Mouse (Mus musculus) liver, adult 2 months (tissue): ENCODE data around the gene Sds. TPM values are rescaled to one million over a fixed set of nuclear protein-coding genes. Genes with fewer than 3 reads are reported as not detected.

Experiments
- DNase-seq: peaks from one replicate; pipeline ENCODE4 v3.0.0-alpha.2; 2011; ENCODE audit warnings: low read depth, low spot score; ENCODE audit errors: extremely low read depth
- H3K27ac ChIP-seq: fragments of 200-500 bp; replicated peaks from 2 replicates; pipeline ENCODE4 v1.5.1; 2012; ENCODE audit warnings: low read depth, mild to moderate bottlenecking, control low read depth, inconsistent platforms, low read length; ENCODE audit not compliant: insufficient read depth
- H3K27me3 ChIP-seq: fragments of 200-500 bp; 2 replicates; pipeline ENCODE4 v1.6.1; 2012; ENCODE audit warnings: mild to moderate bottlenecking, moderate library complexity, low read length, inconsistent platforms; ENCODE audit not compliant: control insufficient read depth, insufficient read depth
- H3K36me3 ChIP-seq: fragments of 200-500 bp; 2 replicates; pipeline ENCODE4 v1.6.1; 2012; ENCODE audit warnings: low read length, inconsistent platforms; ENCODE audit not compliant: control insufficient read depth, insufficient read depth
- H3K4me1 ChIP-seq: fragments of 200-500 bp; 2 replicates; pipeline ENCODE4 v1.6.1; 2011; ENCODE audit warnings: low read length; ENCODE audit not compliant: control insufficient read depth, insufficient read depth
- H3K4me3 ChIP-seq: fragments of 200-500 bp; 2 replicates; pipeline ENCODE4 v1.5.1; 2011; ENCODE audit warnings: low read depth, mild to moderate bottlenecking, control low read depth, low read length, moderate library complexity; ENCODE audit not compliant: insufficient read depth
- H3K79me2 ChIP-seq: fragments of 200-500 bp; 2 replicates; pipeline ENCODE4 v1.6.1; 2012; ENCODE audit warnings: inconsistent platforms, mild to moderate bottlenecking, low read length, moderate library complexity; ENCODE audit not compliant: control insufficient read depth, insufficient read depth
- H3K9ac ChIP-seq: fragments of 200-500 bp; 2 replicates; pipeline ENCODE4 v1.6.1; 2012; ENCODE audit warnings: low read depth, mild to moderate bottlenecking, control low read depth, inconsistent platforms, low read length
- CTCF ChIP-seq: fragments of 200-500 bp; IDR thresholded peaks from 2 replicates; pipeline ENCODE4 v1.5.1; 2011; ENCODE audit warnings: low read depth, low read length, control low read depth
- POLR2A ChIP-seq: fragments of 200-500 bp; IDR thresholded peaks from 2 replicates; pipeline ENCODE4 v1.6.1; 2011; ENCODE audit warnings: low read length, control low read depth; ENCODE audit not compliant: insufficient read depth; ENCODE audit errors: extremely low read depth
- WGBS: fragments of 180-500 bp; shearing (Covaris S2); methylation state at CpG from one replicate; pipeline ENCODE4 v1.1.7; 2018; 5-methylcytosine and 5-hydroxymethylcytosine counted together
- polyA plus RNA-seq: library from polyadenylated mRNA; depleted of rRNA; stranded (reverse); fragments of >200 nt; gene quantifications from 2 replicates; pipeline ENCODE4 v1.2.3, GENCODE M21; 2012; rRNA removed
- total RNA-seq: library from RNA; depleted of rRNA; stranded (reverse); fragments of >200 nt; gene quantifications from 2 replicates; pipeline ENCODE4 v1.2.3, GENCODE M21; 2014; rRNA removed

Sds gene
- total and polyA plus RNA-seq, 2 experiments, result 410 to 648 TPM

GRCm38 (mm10) chr5:120525737-120526136 lies 49.4 kb downstream of the Sds start:
- TF ChIP-seq POLR2A (no peak), CTCF (peak; percentile 57)
- no peak overlapping the region for H3K9ac ChIP-seq
- no peak overlapping the region for H3K27ac ChIP-seq

GRCm38 (mm10) chr5:120526311-120526710 lies 50.0 kb downstream of the Sds start:
- Histone ChIP-seq H3K79me2 (no peaks in the 10 kb centered on the region), H3K4me1 (peaks cover 6% of the 10 kb centered on the region; the same call in 1 of the 2 replicates), H3K27me3 (no peaks in the 10 kb centered on the region), H3K9ac (no peak overlapping the region), H3K4me3 (no peak overlapping the region), H3K36me3 (peaks cover 44% of the 10 kb centered on the region), H3K27ac (no peak overlapping the region)
- DNase-seq, result no peak
- no peak for TF ChIP-seq CTCF
- no peak for TF ChIP-seq POLR2A
- WGBS, result 77% methylated on average over 11 of the region's 11 CpGs

More at GRCm38 (mm10) chr5:120525737-120526136, 49.4 kb downstream of the Sds start:
- DNase-seq, result no peak
- no peaks in the 10 kb centered on the region for H3K27me3 ChIP-seq
- no peaks in the 10 kb centered on the region for H3K79me2 ChIP-seq
- 76% methylated on average over 5 of the region's 5 CpGs for WGBS
- peaks cover 47% of the 10 kb centered on the region for H3K36me3 ChIP-seq
- 0 out of 2 replicates have a peak, but pooled peaks cover under 1% of the 10 kb centered on the region for H3K4me1 ChIP-seq
- H3K4me3 ChIP-seq, result no peak overlapping the region

GRCm38 (mm10) chr5:120527296-120527964 lies 51.1 kb downstream of the Sds start:
- H3K79me2 ChIP-seq, result no peaks in the 10 kb centered on the region
- no peak for DNase-seq
- no peak for TF ChIP-seq POLR2A
- no peak for TF ChIP-seq CTCF
- no peak overlapping the region for H3K27ac ChIP-seq
- H3K36me3 ChIP-seq, result peaks cover 33% of the 10 kb centered on the region
- H3K9ac ChIP-seq, result no peak overlapping the region
- H3K27me3 ChIP-seq, result no peaks in the 10 kb centered on the region
- peaks cover 13% of the 10 kb centered on the region for H3K4me1 ChIP-seq
- 84% methylated on average over 17 of the region's 20 CpGs for WGBS
- no peak overlapping the region for H3K4me3 ChIP-seq

- no peaks in the 10 kb centered on the region for H3K27me3 ChIP-seq
- peaks cover 15% of the 10 kb centered on the region for H3K4me1 ChIP-seq
- 25% methylated on average over 8 of the region's 8 CpGs for WGBS
- no peaks in the 10 kb centered on the region for H3K79me2 ChIP-seq
- TF ChIP-seq CTCF, result no peak
- TF ChIP-seq POLR2A, result no peak
- no peak overlapping the region for H3K9ac ChIP-seq
- DNase-seq, result peak; percentile 94
- peak overlapping the region; percentile 46 for H3K27ac ChIP-seq
- peaks cover 15% of the 10 kb centered on the region; the same call in 1 of the 2 replicates for H3K36me3 ChIP-seq
- no peak overlapping the region for H3K4me3 ChIP-seq
These were observed 55.3 kb downstream of the Sds start for GRCm38 (mm10) chr5:120531631-120532030.

Other genes with a start within 250 kb of the Sds start
- not detected in 2 replicates for gene Lhx5, start 44.8 kb upstream of the Sds start, total RNA-seq
- gene Lhx5, start 44.8 kb upstream of the Sds start, polyA plus RNA-seq, result not detected in 2 replicates
- 11.7 and 23.2 TPM in 2 replicates for gene Sdsl, start 3.7 kb upstream of the Sds start, total RNA-seq
- gene Sdsl, start 3.7 kb upstream of the Sds start, polyA plus RNA-seq, result 18.6 and 25.9 TPM in 2 replicates
- 18.1 and 28.9 TPM in 2 replicates for gene Plbd2, start 27.1 kb downstream of the Sds start, total RNA-seq
- 41.9 and 42.0 TPM in 2 replicates for gene Plbd2, start 27.1 kb downstream of the Sds start, polyA plus RNA-seq
- 40.6 and 78.9 TPM in 2 replicates for gene Slc8b1, start 34.6 kb downstream of the Sds start, total RNA-seq
- gene Slc8b1, start 34.6 kb downstream of the Sds start, polyA plus RNA-seq, result 47.6 and 52.4 TPM in 2 replicates
- gene Tpcn1, start 112.1 kb downstream of the Sds start, total RNA-seq, result 7.6 and 11.5 TPM in 2 replicates
- 51.9 and 78.1 TPM in 2 replicates for gene Tpcn1, start 112.1 kb downstream of the Sds start, polyA plus RNA-seq
- 0.09 TPM in 1 of 2 replicates, not detected in the other for gene Iqcd, start 112.5 kb downstream of the Sds start, total RNA-seq
- 0.15 and 0.22 TPM in 2 replicates for gene Iqcd, start 112.5 kb downstream of the Sds start, polyA plus RNA-seq
- gene Rita1, start 136.1 kb downstream of the Sds start, total RNA-seq, result 4.4 and 5.9 TPM in 2 replicates
- 9.1 and 10.5 TPM in 2 replicates for gene Rita1, start 136.1 kb downstream of the Sds start, polyA plus RNA-seq
- 15.2 and 19.8 TPM in 2 replicates for gene Ddx54, start 136.2 kb downstream of the Sds start, total RNA-seq
- gene Ddx54, start 136.2 kb downstream of the Sds start, polyA plus RNA-seq, result 24.2 and 24.6 TPM in 2 replicates
- gene Cfap73, start 157.7 kb downstream of the Sds start, total RNA-seq, result not detected in 2 replicates
- not detected in 2 replicates for gene Cfap73, start 157.7 kb downstream of the Sds start, polyA plus RNA-seq
- gene Rasal1, start 172.3 kb downstream of the Sds start, total RNA-seq, result 0.09 and 0.54 TPM in 2 replicates
- 0.10 and 0.95 TPM in 2 replicates for gene Rasal1, start 172.3 kb downstream of the Sds start, polyA plus RNA-seq
- 0.65 and 1.4 TPM in 2 replicates for gene Dtx1, start 235.4 kb downstream of the Sds start, total RNA-seq
- gene Dtx1, start 235.4 kb downstream of the Sds start, polyA plus RNA-seq, result 0.75 and 1.3 TPM in 2 replicates